Mouse (Mus musculus): ENCODE data around the gene Ccnyl1.

The Ccnyl1 gene

DNA sequence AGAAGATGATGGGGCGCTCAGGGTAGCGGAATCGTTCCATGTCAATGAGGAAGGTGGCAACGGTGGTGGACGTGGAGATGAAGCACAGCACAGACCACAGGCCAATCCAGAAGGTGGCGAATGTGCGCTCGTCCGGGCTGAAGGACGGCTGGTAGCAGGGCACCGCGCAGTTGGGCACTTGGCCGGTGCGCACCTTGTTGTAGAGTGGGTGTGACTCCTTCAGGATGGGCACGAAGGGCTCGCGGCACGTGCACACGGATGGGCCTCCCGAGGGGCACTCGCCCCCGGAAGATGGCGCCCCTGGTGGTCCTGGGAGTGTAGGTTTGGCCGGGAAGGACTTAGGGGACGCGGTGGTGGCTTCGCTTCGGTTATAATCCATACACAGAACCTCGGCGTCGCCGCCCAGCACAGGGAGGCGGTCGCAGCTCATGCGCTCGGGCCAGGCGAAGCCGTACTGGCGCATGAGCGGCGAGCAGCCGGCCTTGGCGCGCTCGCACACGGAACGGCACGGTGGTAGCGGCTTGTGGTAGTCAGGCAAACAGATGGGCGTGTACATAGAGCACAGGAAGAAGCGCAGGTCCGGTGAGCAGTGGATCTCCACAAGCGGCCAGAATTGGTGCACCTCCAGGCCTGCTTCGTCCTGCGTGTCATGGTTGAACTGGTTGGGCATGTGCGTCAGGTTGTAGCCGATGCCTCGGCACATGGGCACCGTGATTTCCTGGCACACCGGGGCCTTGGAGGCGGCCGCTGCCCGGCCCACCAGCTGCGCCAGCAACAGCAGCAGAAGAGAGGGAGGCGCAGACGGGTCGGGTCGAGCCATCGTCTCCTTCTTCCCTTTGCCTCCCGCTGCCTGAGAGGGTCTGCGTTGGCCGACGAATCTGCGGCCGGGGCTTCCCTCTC, 45.8 kb downstream of the Ccnyl1 start:
- in situ Hi-C loops (cut with MboI, MseI), result loop anchor here in 1 of 2 experiments (25.0 kb wide), 1 partner anchor 251 kb away; no protein-coding TSS in a partner anchor

DNA sequence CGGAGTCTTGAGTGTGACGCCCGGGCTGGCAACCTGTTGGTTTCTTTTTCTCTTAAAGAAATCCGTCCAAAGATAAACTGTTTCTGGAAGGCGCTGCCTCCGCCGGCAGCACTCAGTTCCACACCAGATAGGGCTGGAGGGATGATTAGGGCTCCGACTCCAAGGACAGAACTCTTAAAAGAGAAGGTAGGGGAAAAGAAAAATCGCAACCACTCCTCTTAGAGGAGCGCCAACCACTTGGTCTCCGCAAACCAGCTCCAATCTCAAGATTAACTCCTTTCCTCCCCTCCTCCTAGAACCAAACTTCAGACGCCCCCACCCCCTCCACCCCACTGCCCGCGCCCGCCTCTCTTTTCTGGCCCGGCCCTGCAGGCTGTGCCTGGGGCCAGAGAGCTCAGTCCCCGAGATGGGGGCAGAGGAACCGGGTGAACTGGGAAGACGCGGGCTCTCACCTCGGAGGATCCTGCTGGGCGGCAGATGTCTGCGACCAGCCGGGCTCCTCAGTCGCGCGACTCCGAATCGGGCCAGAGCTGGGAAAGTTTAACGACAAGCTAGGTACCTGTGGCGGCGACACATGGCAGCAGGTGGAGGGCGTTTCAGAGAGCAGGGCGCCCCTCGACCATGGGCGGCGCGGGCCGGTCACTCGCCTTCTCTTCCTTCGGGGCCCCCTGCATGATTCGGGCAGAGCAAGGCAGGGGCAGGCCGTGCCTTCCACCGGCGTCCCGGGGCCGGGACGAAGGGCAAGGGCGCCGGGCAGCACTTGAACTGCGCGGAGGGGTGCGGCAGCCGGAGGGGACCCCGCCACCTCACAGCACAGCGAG, 46.6 kb downstream of the Ccnyl1 start:
- in situ Hi-C loops (cut with MboI, MseI), result loop anchor here in 1 of 2 experiments (25.0 kb wide), 1 partner anchor 250 kb away; no protein-coding TSS in a partner anchor

DNA sequence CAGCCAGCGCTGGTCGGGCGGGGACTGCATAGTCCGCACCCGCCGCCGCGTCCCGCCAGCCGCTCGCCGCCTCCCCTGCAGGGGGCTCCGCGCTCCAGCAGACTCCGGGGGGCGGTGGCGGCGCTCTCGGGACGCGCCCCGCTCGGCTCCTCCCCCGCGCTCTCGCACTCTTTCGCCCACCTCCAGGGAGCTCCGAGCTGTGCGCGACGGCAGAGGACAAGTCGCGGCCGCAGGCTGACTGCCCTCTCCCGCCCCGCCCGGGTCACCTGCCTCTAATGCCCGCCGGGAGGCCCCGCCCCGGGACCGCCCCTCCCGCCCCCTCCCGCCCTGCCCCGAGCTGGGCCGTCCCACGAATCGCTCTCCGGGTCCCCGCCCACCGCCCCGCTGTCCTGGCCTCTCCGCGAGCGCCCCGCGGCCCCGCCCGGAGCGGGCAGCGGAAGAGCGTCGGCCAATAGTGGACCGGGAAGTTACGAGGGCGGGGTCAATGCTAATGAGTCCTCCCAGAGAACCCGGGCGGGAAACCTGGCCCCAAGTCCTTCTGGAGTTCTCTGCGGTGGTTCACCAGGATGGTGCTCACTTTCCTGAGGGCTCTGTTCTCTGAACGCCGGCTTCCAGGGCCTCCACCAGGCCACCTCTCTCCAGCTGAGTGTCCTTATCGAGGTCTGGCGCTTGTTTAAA, 47.4 kb downstream of the Ccnyl1 start, which contains the start of gene Fzd5:
Gene Fzd5, minus strand, starts transcription at position 250 of the 678 bp plus-strand sequence.
- in situ Hi-C loops (cut with MboI, MseI), result loop anchor here in 1 of 2 experiments (25.0 kb wide), 1 partner anchor 250 kb away; no protein-coding TSS in a partner anchor

DNA sequence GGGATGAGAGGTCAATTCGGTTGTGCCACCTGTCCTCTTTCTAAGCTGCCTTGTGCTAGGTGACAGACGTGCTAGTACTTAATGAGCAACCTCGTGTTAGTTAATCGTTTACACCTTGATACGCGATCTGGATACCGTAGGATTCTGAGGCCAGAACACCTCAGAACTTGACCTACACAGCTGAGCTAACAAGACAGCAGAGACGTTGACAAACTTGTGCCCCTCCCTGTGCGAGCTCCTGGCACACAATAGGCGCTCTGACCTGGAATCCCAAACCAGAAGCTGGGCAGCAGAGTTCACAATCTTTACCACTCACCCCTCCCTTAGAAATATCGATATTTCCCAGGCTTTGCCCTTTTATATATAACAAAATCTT, 47.9 kb downstream of the Ccnyl1 start:
- in situ Hi-C loops (cut with MboI, MseI), result loop anchor here in 1 of 2 experiments (25.0 kb wide), 1 partner anchor 249 kb away; no protein-coding TSS in a partner anchor

DNA sequence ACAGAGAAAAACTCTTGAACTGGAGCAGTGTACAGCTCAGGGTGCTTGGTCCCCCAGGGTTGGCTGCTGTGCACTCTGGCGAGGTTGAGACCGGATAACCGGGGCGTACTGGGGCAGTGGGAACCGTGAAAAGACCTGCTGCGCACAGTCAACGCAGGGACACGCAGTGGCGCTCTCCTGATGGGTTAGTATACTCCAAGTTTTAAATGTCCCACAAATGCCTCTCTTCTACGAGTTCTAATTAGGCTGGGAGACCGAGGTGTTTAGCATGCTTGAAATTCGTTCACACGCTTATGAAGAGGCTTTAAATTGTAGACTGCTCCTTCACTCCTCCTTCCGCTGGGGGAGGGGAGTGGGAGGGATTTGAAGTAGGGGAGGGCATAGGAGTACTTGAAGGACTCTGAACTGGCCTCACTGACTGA, 48.4 kb downstream of the Ccnyl1 start:
- in situ Hi-C loops (cut with MboI, MseI), result loop anchor here in 1 of 2 experiments (25.0 kb wide), 1 partner anchor 249 kb away; no protein-coding TSS in a partner anchor

DNA sequence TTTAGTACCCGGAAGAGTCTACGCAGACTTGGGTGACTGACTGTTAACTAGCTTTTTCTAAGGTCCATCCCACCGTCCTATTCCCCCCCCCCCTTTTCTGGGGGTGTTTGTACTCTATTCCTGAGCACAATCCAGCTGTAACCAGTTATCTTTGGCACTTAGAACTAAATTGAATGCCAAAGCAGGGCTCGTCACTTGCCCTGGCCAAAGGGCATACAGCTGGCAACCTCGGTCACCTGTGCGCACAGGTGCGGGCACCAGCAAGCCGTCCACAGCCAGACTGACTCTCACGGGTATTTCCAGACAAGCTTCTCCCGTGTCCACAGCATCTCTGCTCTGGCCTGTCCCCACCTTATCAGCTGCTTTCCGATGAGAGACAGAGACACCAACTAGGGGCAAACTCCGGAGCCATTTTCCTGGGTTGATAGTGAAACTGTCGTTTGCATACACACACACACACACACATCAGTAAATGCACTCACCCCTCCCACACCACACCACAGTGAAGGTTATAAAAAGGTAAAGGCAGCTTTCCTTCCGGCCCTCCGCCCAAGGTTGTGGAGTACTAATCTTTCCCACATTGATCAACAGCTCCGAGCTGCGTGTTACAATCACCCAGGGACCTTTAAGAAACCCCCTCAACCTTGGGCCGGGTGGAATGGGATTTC, 52.6 kb downstream of the Ccnyl1 start:
- in situ Hi-C loops (cut with MboI, MseI), result loop anchor here in 1 of 2 experiments (25.0 kb wide), 1 partner anchor 244 kb away; no protein-coding TSS in a partner anchor

DNA sequence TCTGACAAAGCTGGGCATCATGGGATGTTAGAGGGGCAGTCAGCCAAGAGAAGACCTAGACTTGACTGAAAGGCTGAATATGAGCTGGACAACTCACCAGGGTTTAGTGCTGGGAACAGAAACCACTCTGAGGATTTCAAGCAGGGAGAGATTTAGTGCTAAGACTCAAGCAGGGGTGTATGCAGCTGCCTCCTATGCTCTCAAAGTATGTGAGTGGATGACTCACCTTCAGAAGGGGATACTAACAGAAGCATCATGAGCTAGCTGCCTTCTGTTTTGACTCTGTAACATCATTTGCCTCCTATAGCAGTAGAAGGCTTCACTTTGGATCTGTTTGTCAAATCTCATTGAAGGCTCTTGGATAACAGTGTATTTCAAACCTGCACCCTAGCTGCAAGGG, 54.4 kb downstream of the Ccnyl1 start:
- in situ Hi-C loops (cut with MboI, MseI), result loop anchor here in 1 of 2 experiments (25.0 kb wide), 1 partner anchor 243 kb away; no protein-coding TSS in a partner anchor

DNA sequence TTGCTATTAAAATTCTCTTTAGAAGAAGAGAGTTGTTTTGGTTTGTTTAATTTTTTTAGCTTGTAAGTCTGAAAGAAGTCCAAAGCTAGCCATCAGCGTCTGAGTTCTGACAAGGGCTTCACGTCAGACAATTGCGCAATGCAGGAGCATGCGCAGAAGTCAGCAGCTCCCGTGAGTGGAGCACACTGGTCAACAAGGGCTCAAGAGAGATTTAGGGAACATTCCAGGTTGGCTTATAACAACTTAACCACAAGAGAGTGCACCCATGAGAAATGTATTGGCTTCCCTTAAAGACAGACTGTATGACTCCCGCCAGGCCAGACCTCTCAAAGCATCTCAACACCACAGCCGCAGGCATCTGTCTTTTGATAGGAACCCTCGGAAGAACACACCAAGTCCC, 62.9 kb downstream of the Ccnyl1 start:
- in situ Hi-C loops (cut with MboI, MseI), result no loop called here

DNA sequence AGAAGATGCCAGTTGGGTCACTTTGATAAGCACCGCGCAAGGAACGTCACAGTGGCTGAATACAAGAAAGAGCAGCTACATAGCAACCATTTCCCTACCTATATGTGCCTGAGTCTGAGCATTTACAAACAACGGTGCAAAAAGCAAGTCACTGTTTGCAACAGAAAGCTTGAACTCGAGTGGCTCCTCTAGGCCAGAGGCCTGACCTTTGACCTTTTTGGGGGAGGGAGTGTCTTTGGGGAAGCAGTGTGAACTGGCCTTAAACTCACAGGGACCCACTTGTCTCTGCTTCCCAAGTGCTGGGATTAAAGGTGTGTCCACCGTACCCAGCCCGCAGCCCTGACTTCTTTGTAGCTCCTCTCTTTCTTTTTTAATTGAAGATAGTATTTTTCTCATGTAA, 63.4 kb downstream of the Ccnyl1 start:
- in situ Hi-C loops (cut with MboI, MseI), result no loop called here

DNA sequence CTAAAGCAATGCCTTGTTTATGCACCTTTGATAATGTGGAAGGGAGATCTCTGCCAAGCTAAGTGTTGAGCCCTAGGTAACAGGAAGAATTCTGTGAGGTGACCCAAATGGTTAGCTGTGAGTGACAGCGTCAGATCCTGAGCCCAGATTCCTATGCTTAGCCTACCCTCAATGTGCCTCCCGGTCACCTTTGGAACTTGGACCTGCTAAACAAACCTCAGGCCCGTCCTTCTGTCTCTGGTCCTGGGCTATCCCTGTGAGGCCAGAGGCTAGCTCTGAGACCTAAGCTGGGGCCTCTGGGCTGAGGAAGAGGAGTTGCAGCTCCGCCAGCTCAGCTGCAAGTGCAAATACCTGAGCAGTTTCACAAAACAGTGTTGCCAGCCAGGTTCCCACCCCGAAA, 64.4 kb downstream of the Ccnyl1 start:
- in situ Hi-C loops (cut with MboI, MseI), result no loop called here

DNA sequence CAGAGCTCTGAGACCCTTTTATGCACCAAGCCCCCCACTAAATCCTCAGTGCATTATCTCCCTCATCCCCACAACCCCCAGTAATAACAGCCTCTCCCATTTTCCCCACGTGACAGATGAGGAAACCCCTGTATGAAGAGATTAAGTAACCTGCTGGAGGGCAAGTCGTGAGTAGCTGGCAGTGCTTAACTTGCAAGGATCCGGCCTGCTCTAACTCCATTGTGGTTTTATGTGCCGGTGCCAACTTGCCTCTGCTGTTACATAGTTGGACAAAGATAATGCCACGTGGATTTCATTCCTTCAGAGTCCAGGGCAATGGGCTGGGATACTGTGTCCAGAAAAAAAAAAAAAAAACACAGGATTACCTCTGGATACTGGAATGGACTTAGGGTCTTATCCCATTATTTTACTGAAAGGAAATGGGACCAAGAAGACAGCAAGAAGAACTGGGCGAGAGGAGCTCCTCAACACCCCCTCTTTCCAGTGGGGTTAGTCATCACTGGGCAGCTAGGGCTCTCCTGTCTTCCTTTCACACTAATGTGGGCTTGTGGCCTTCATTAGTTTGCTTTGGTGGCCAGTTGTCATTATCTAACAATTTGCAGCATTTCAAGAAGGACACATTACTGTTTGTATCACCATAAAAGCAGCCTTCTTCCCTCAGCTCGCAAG, 65.8 kb downstream of the Ccnyl1 start:
- in situ Hi-C loops (cut with MboI, MseI), result no loop called here

DNA sequence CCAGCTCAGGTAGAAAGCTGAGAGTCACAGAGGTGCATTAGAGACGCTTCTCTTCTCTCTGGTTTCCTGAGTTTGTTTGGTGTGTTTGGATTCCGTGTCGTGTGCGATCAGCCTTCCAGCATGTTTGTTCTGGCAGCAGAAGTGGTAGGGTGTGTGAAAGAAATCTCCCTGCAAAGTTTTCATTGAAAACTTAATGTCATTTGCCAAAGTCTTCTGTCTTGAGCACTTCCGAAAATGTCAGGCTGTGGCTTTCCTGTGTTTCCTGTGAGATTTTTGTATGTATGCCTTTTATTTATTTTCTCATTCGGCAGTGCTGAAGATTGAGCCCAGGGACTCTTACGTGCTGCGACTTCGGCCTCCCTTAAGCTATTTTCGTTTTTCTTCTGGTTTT, 66.4 kb downstream of the Ccnyl1 start:
- in situ Hi-C loops (cut with MboI, MseI), result no loop called here

DNA sequence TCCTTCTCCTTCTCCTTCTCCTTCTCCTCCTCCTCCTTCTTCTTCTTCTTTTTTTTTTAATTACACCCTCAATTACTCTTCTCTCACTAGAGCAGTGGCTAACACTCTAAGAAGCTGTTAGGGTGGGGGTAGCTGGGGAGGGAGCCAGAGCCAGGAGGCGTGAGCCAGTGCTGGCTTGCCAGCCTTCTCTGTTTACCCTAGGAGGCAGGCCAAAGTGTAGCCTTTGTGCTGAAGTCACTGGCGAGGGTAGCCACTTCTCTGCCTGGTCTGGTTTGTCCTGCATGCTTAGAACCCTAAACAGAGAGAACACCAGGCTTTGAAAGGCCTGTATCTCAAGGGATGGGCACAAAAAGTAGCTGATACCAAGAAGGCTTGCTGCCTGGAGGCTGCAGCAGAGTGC, 67.0 kb downstream of the Ccnyl1 start:
- in situ Hi-C loops (cut with MboI, MseI), result no loop called here

DNA sequence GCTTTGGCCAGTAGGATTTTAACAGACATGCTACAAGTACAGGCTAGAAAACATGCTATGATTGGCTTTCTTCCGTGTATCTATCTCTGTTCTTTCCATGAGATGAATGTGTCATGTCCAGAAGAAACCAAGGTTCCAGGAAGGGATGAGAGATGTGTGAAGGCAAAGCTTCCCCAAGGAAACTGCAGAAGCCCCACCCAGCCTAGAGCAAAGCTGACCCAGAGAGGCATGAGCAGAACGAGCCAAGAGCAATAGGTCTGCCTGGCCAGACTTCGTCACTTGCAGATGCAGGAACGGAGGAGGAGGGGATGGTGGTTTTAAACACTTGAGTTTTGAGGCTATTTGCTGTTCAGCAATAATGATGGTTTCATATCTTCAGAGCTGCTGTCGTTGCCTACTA, 67.5 kb downstream of the Ccnyl1 start:
- in situ Hi-C loops (cut with MboI, MseI), result no loop called here

DNA sequence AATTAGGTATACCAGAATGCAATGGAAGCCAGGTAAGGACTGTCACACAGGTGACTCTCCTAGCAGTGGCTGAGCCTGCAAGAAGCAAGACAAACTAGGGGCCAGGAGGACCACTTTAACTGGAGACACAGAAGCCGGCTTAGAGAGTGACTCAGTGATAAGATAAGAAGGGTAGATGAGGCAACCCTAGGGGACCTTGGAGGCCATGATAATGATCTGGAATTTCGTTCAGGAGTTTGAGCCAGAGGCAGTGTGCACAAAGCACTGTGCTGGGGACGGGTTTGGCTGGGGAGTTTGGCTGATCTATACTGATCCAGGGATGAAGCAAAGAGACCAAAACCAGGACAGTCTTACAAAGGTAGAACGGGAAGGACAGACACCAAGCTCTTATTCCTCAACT, 71.4 kb downstream of the Ccnyl1 start:
- in situ Hi-C loops (cut with MboI, MseI), result no loop called here

DNA sequence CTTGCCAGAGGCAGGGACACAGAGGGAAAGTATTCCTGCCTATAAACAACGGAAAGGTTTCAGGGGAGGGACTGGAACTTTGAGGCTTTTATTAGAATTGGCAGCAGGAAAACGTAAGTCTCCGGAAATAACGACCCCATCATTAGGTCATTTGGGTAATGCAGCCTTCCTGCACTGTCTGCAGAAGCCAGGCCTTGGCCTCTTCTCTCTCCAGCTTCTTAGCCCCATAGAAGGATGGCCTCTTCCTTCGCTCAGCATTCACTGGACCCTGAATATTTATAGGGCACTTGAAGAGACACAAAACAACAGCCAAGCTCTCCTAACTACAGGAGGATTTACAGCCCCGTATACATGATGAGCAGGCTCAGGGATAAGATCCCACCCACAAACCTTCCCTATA, 79.9 kb downstream of the Ccnyl1 start:
- in situ Hi-C loops (cut with MboI, MseI), result no loop called here

DNA sequence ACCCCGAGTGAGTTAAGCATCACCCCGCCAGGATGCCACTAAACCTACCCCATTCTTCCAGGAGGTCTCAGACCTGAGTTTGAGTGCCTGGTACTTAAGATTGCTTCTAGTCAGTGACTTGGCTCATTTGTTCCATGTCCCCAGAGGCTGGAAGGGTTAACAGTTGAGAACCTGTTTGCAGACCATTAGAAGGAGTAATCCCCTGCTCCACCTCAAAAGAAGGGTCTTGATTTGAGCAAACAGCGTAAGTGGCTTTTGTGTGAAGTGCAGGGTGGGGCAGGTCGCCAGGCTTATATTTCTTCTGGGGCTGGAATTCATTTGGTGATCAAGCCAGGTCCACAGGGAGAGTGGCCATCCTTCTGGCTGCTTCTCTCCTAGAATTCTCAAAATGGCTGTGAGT, 83.0 kb downstream of the Ccnyl1 start:
- in situ Hi-C loops (cut with MboI, MseI), result no loop called here
